Mouse (Mus musculus) urinary bladder, postnatal 14 days (tissue): Measurements from ENCODE around the gene Smpdl3a.

ENCODE experiments used
- DNase-seq: peaks from one replicate; pipeline ENCODE4 v3.0.0; 2021; ENCODE audit warnings: low spot score

Gene Smpdl3a

GRCm38 (mm10) chr10:57794018-57794417, at the start of gene Smpdl3a:
Smpdl3a (plus strand) TSS chr10:57794335.
- no peak for DNase-seq

GRCm38 (mm10) chr10:57745452-57745851, 48.7 kb upstream of the Smpdl3a start:
- DNase-seq, result no peak

- peak; percentile 41 for DNase-seq
Measured at GRCm38 (mm10) chr10:57747127-57747526, 47.0 kb upstream of the Smpdl3a start.

GRCm38 (mm10) chr10:57753343-57753742, 40.8 kb upstream of the Smpdl3a start:
- no peak for DNase-seq

- no peak for DNase-seq
Measured at GRCm38 (mm10) chr10:57755201-57755736, 38.9 kb upstream of the Smpdl3a start.

GRCm38 (mm10) chr10:57758999-57759398, 35.1 kb upstream of the Smpdl3a start:
- DNase-seq, result no peak

GRCm38 (mm10) chr10:57760694-57761093, 33.4 kb upstream of the Smpdl3a start:
- no peak for DNase-seq

GRCm38 (mm10) chr10:57763044-57763443, 31.1 kb upstream of the Smpdl3a start:
- DNase-seq, result peak; percentile 3

- no peak for DNase-seq
Measured at GRCm38 (mm10) chr10:57783289-57784130, 10.6 kb upstream of the Smpdl3a start.

GRCm38 (mm10) chr10:57784131-57784875, 9.8 kb upstream of the Smpdl3a start:
- DNase-seq, result peak; percentile 56

- DNase-seq, result no peak
Measured at GRCm38 (mm10) chr10:57784876-57785150, 9.3 kb upstream of the Smpdl3a start, which contains the start of gene Fabp7. Fabp7 (plus strand) TSS chr10:57784881.

GRCm38 (mm10) chr10:57785552-57785951, 8.6 kb upstream of the Smpdl3a start:
- DNase-seq, result no peak

- no peak for DNase-seq
Measured at GRCm38 (mm10) chr10:57792957-57793356, 1.2 kb upstream of the Smpdl3a start.

- peak; percentile 33 for DNase-seq
Measured at GRCm38 (mm10) chr10:57794491-57795461, 641 bp downstream of the Smpdl3a start.

- peak; percentile 4 for DNase-seq
Measured at GRCm38 (mm10) chr10:57795542-57795941, 1.4 kb downstream of the Smpdl3a start.

- DNase-seq, result no peak
Measured at GRCm38 (mm10) chr10:57796057-57796456, 1.9 kb downstream of the Smpdl3a start.

- no peak for DNase-seq
Measured at GRCm38 (mm10) chr10:57799486-57799885, 5.4 kb downstream of the Smpdl3a start.

GRCm38 (mm10) chr10:57807754-57808153, 13.6 kb downstream of the Smpdl3a start:
- no peak for DNase-seq

- DNase-seq, result no peak
Measured at GRCm38 (mm10) chr10:57812161-57812856, 18.2 kb downstream of the Smpdl3a start.

GRCm38 (mm10) chr10:57814295-57814694, 20.2 kb downstream of the Smpdl3a start:
- no peak for DNase-seq

- no peak for DNase-seq
Measured at GRCm38 (mm10) chr10:57815869-57816268, 21.7 kb downstream of the Smpdl3a start.
